Mouse (Mus musculus): ENCODE data around the gene Ugt2b5.

- TF ChIP-seq GATA1 (IDR thresholded peaks at IDR 0.05; ENCODE audit: borderline replicate concordance, low read length), result no peak
- TF ChIP-seq FLI1 (IDR thresholded peaks at IDR 0.05; ENCODE audit: low read length), result no peak
Measured at GRCm38 (mm10) chr5:87147741-87148454, 7.8 kb upstream of the Ugt2b5 start.

All from megakaryocyte, embryonic 14.5 days (primary cell).